Mouse (Mus musculus) cerebellum, adult 2 months (tissue): Measurements from ENCODE around the gene Phf12.

Experiments
- CTCF ChIP-seq: fragments of 200-500 bp; IDR thresholded peaks from 2 replicates; pipeline ENCODE4 v1.5.1; 2011; ENCODE audit warnings: low read depth, mild to moderate bottlenecking, control low read depth, low read length, moderate library complexity, borderline replicate concordance; ENCODE audit not compliant: insufficient read depth
- POLR2A ChIP-seq: fragments of 200-500 bp; IDR thresholded peaks from 2 replicates; pipeline ENCODE4 v1.6.1; 2011; ENCODE audit warnings: low read length, control low read depth, borderline replicate concordance; ENCODE audit not compliant: insufficient read depth

GRCm38 (mm10) chr11:77965101-77966036, 17.2 kb upstream of the Phf12 start:
- TF ChIP-seq CTCF (no peak), POLR2A (no peak)
